Mouse (Mus musculus): ENCODE data around the gene Fcer2a. TPM values are rescaled to one million over a fixed set of nuclear protein-coding genes. Genes with fewer than 3 reads are reported as not detected.

Gene Fcer2a
- polyA plus RNA-seq, 1 experiment from 2014 or later: 0.41 TPM

- no peaks in the 10 kb centered on the region for H3K4me1 ChIP-seq
- no peaks in the 10 kb centered on the region for H3K27me3 ChIP-seq (replicated peaks)
- H3K36me3 ChIP-seq (replicated peaks): no peaks in the 10 kb centered on the region
- no peak overlapping the region for H3K4me3 ChIP-seq
- H3K9me3 ChIP-seq: no peaks in the 10 kb centered on the region
- 85% methylated on average over 6 of the region's 6 CpGs for WGBS
- no peak for ATAC-seq (replicated peaks)
- H3K4me2 ChIP-seq: no peak overlapping the region
- H3K27ac ChIP-seq: no peak overlapping the region
- H3K9ac ChIP-seq: no peak overlapping the region
These were observed 47.0 kb downstream of the Fcer2a start for GRCm38 (mm10) chr8:3646824-3647531.

- Histone ChIP-seq H3K27ac (no peak overlapping the region), H3K9ac (no peak overlapping the region), H3K4me2 (no peak overlapping the region), H3K4me3 (no peak overlapping the region), H3K36me3 (replicated peaks) (no peaks in the 10 kb centered on the region), H3K27me3 (replicated peaks) (no peaks in the 10 kb centered on the region), H3K4me1 (no peaks in the 10 kb centered on the region), H3K9me3 (no peaks in the 10 kb centered on the region)
- WGBS: 25% methylated on average over 5 of the region's 5 CpGs
- ATAC-seq (replicated peaks): no peak
These were observed 48.2 kb downstream of the Fcer2a start for GRCm38 (mm10) chr8:3645804-3646203.

Other genes with a start within 250 kb of the Fcer2a start
- gene Pex11g, start 226.5 kb downstream of the Fcer2a start, polyA plus RNA-seq (2015; fragmentation: Nextera tagmentation; extraction: Ambion mirVana): 4.9 and 5.4 TPM in 2 replicates
- gene Tex45, start 223.3 kb downstream of the Fcer2a start, polyA plus RNA-seq (2015; fragmentation: Nextera tagmentation; extraction: Ambion mirVana): 0.23 and 0.49 TPM in 2 replicates
- 83.9 and 89.2 TPM in 2 replicates for gene Zfp358, start 201.0 kb downstream of the Fcer2a start, polyA plus RNA-seq (2015; fragmentation: Nextera tagmentation; extraction: Ambion mirVana)
- 126 and 130 TPM in 2 replicates for gene Mcoln1, start 193.7 kb downstream of the Fcer2a start, polyA plus RNA-seq (2015; fragmentation: Nextera tagmentation; extraction: Ambion mirVana)
- 42.5 and 45.5 TPM in 2 replicates for gene Pnpla6, start 178.8 kb downstream of the Fcer2a start, polyA plus RNA-seq (2015; fragmentation: Nextera tagmentation; extraction: Ambion mirVana)
- gene C330021F23Rik, start 126.2 kb downstream of the Fcer2a start, polyA plus RNA-seq (2015; fragmentation: Nextera tagmentation; extraction: Ambion mirVana): 0.43 and 0.57 TPM in 2 replicates
- gene Camsap3, start 106.9 kb downstream of the Fcer2a start, polyA plus RNA-seq (2015; fragmentation: Nextera tagmentation; extraction: Ambion mirVana): 51.8 and 53.5 TPM in 2 replicates
- 54.2 and 58.7 TPM in 2 replicates for gene Xab2, start 72.9 kb downstream of the Fcer2a start, polyA plus RNA-seq (2015; fragmentation: Nextera tagmentation; extraction: Ambion mirVana)
- gene Pet100, start 72.6 kb downstream of the Fcer2a start, polyA plus RNA-seq (2015; fragmentation: Nextera tagmentation; extraction: Ambion mirVana): 73.4 and 84.0 TPM in 2 replicates
- 2.3 and 6.0 TPM in 2 replicates for gene Pcp2, start 68.6 kb downstream of the Fcer2a start, polyA plus RNA-seq (2015; fragmentation: Nextera tagmentation; extraction: Ambion mirVana)
- 40.5 and 52.9 TPM in 2 replicates for gene Stxbp2, start 63.2 kb downstream of the Fcer2a start, polyA plus RNA-seq (2015; fragmentation: Nextera tagmentation; extraction: Ambion mirVana)
- gene Retn, start 38.4 kb downstream of the Fcer2a start, polyA plus RNA-seq (2015; fragmentation: Nextera tagmentation; extraction: Ambion mirVana): 0.37 and 0.57 TPM in 2 replicates
- gene Mcemp1, start 28.4 kb downstream of the Fcer2a start, polyA plus RNA-seq (2015; fragmentation: Nextera tagmentation; extraction: Ambion mirVana): 0.15 and 0.26 TPM in 2 replicates
- 18.3 and 19.0 TPM in 2 replicates for gene Fcor, start 21.8 kb downstream of the Fcer2a start, polyA plus RNA-seq (2015; fragmentation: Nextera tagmentation; extraction: Ambion mirVana)
- 66.6 and 68.4 TPM in 2 replicates for gene Trappc5, start 17.9 kb downstream of the Fcer2a start, polyA plus RNA-seq (2015; fragmentation: Nextera tagmentation; extraction: Ambion mirVana)
- gene Clec4g, start 26.5 kb upstream of the Fcer2a start, polyA plus RNA-seq (2015; fragmentation: Nextera tagmentation; extraction: Ambion mirVana): not detected in 2 replicates
- gene Cd209a, start 54.8 kb upstream of the Fcer2a start, polyA plus RNA-seq (2015; fragmentation: Nextera tagmentation; extraction: Ambion mirVana): 0.23 TPM in 1 of 2 replicates, not detected in the other
- gene Cd209e, start 160.1 kb upstream of the Fcer2a start, polyA plus RNA-seq (2015; fragmentation: Nextera tagmentation; extraction: Ambion mirVana): not detected in 2 replicates
- not detected in 2 replicates for gene Cd209d, start 184.4 kb upstream of the Fcer2a start, polyA plus RNA-seq (2015; fragmentation: Nextera tagmentation; extraction: Ambion mirVana)
- not detected in 2 replicates for gene Cd209b, start 232.7 kb upstream of the Fcer2a start, polyA plus RNA-seq (2015; fragmentation: Nextera tagmentation; extraction: Ambion mirVana)